Mouse (Mus musculus): Measurements from ENCODE around the gene Gm5244.

DNA sequence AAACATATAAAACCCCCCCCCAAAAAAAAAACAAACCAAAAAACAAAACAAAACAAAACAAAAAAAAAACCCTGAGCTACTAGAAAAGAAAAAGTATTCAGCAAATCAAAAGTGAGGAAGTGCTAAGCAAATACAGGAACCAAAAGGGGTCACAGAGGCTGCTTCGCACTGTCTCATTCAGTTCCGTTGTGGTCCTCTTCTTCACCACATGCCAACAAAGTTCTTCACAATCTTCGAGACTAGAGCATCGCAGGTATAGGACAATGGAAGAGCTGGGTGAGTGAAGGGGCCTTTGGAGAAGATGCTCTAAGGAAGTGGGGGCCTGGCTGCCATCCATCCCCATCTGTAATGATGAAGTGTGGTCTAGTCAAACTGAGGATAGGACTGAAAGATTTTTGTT is 48.1 kb upstream of the Gm5244 start:
- TF ChIP-seq POLR2A (IDR thresholded peaks at IDR 0.05; ENCODE audit: insufficient read length, low read depth) (no peak), MAX (IDR thresholded peaks at IDR 0.05; ENCODE audit: low read depth) (no peak)
